Mouse (Mus musculus) urinary bladder, postnatal 14 days (tissue): ENCODE measurements around the gene Pla2g16.

ENCODE experiments used
- DNase-seq: peaks from one replicate; pipeline ENCODE4 v3.0.0; 2021; ENCODE audit warnings: low spot score

Gene Pla2g16

GRCm38 (mm10) chr19:7613151-7613550 lies 55.9 kb downstream of the Pla2g16 start:
- no peak for DNase-seq

DNA sequence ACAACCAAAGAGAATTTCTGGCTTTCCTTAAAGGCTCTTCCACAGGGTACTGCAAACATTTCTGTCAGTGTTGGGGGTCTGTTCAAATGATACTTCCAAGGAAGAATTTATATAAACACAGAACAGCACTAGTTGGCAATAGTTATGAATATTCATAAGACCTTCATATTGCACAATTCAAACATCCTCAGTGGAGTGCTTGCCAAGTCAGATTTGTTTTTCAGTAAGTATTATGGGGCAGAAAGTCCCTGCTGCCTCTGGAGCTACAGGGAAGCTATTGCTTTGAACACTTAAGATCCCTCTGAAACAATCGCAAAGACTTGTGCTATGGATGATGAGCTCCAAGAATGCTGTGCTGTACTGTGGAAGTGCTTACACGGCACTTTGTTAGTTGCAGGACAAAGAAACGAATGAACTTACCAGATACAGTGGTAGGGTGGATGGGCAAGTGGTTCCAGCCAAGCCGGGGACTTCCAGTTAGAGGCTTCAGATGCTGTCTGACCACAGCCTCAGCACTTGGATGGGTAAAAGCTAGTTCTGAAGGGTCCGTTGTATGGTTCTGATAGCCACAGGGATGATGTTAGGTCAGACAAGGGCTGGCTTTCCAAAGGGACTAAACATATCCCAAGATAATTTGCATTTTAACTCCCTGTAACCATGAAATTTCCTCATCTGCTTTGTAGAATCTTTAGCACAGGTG lies 59.1 kb downstream of the Pla2g16 start:
- DNase-seq, result no peak

GRCm38 (mm10) chr19:7617085-7617484 lies 59.8 kb downstream of the Pla2g16 start:
- DNase-seq, result no peak

DNA sequence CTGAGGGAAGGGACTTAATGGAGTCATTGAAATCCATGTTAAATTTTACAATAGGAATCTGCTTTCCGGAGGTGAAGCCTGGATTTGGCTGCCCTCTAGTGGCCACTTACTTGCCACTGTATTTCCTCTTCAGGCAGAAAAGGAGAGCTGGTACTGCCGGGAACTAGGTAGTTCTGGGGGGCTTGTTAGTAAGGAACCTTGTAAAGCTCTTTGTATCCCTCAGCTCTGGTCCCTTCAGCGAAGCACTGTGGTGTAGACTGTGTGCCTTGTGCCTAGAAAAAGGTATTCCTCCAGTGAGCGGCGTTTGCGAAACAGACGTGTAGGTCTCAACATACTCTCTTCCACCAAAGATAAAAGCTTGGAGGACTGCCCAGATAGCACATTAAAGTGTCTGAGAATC lies 60.4 kb downstream of the Pla2g16 start:
- DNase-seq, result peak; percentile 66

- no peak for DNase-seq
Measured at GRCm38 (mm10) chr19:7633021-7633420, 75.8 kb downstream of the Pla2g16 start.

DNA sequence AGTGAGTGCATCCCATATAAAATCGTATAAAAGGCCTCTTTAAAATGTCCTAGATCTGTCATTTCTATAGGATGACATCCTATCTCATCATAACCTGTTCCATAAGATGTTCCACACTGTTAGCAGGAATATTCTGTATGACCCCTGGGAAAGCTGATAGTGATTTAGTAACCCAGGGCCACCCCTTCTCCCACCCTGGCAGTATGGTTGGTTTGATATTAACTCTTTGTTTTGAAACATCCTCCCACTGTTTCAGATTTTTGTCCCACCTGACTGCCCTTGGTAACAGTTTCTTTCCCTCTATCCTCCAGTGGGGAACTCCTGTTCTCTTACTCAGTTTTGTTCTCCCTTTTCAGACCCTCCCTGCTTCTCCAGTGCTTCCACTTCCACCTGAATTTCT lies 76.5 kb downstream of the Pla2g16 start:
- DNase-seq, result no peak
